Mouse (Mus musculus) spleen, adult 2 months (tissue): ENCODE data around the gene Arhgap9.

Experiments used
- CTCF ChIP-seq: fragments of 200-500 bp; IDR thresholded peaks from 2 replicates; pipeline ENCODE4 v1.5.1; 2011; ENCODE audit warnings: mild to moderate bottlenecking, inconsistent platforms; ENCODE audit not compliant: insufficient read depth, insufficient read length, insufficient replicate concordance; ENCODE audit errors: extremely low read depth
- POLR2A ChIP-seq: fragments of 200-500 bp; IDR thresholded peaks from 2 replicates; pipeline ENCODE4 v1.6.1; 2011; ENCODE audit warnings: low read depth, low read length, inconsistent platforms

- TF ChIP-seq CTCF (no peak), POLR2A (no peak)
Measured at GRCm38 (mm10) chr10:127340577-127341359, 19.0 kb downstream of the Arhgap9 start.
